Mouse (Mus musculus) erythroblast, embryonic 14.5 days (primary cell): ENCODE results near the gene Znhit1.
"Not testable (repeated sequence)": the region's sequence is repeated elsewhere in the genome, so short reads cannot be mapped to it uniquely, and the experiment has no call there.

ENCODE experiments used
- GATA1 ChIP-seq: IDR thresholded peaks from 2 replicates; pipeline ENCODE4 v1.6.1; 2012; ENCODE audit warnings: low read length, inconsistent platforms, mixed read lengths
- TAL1 ChIP-seq: IDR thresholded peaks from 3 replicates; pipeline ENCODE4 v1.6.1; 2012; ENCODE audit warnings: low read length, inconsistent platforms, mixed read lengths

DNA sequence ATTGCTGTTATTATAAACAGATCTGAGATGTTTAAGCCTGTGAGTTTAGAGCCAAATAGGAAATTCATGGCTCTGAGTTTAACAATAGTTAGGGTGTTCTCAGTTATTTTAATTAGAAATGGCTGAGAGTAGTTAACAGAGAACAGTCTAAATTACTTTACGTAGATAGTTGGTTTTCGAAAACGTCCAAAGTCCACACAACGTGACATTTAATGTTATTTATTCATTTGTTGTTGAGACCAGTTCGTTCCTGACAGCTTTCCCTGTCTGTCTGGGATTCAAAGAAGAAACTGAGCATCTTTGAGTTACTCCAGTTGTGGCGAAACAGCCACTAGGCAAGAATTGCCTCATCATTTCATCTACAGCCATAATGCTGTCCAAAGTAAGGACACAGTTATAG, 47.8 kb downstream of the Znhit1 start:
- TF ChIP-seq GATA1, TAL1: not testable (repeated sequence)
